Mouse (Mus musculus): ENCODE data around the gene Lrrc52. TPM values are rescaled to one million over a fixed set of nuclear protein-coding genes. Genes with fewer than 3 reads are reported as not detected.
A peak's percentile ranks its signal among the peaks of the same experiment; 100 is the strongest.

Lrrc52 gene
- total and polyA plus RNA-seq, 2 experiments = not detected

- TF ChIP-seq CTCF (IDR thresholded peaks at IDR 0.05; ENCODE audit: low read depth, low read length) (no peak), POLR2A (IDR thresholded peaks at IDR 0.05; ENCODE audit: extremely low read depth, insufficient read depth, low read length) (no peak)
- Histone ChIP-seq H3K4me3 (ENCODE audit: insufficient read depth, low read depth, low read length) (no peak overlapping the region), H3K79me2 (ENCODE audit: control insufficient read depth, insufficient read depth, low read length) (no peaks in the 10 kb centered on the region), H3K9ac (ENCODE audit: low read depth, low read length) (no peak overlapping the region), H3K36me3 (ENCODE audit: control insufficient read depth, insufficient read depth, low read length) (no peaks in the 10 kb centered on the region), H3K27ac (replicated peaks; ENCODE audit: insufficient read depth, low read depth, low read length) (no peak overlapping the region), H3K4me1 (ENCODE audit: control insufficient read depth, insufficient read depth, low read length) (no peaks in the 10 kb centered on the region), H3K27me3 (ENCODE audit: control insufficient read depth, insufficient read depth, low read length) (no peaks in the 10 kb centered on the region)
- DNase-seq (ENCODE audit: extremely low read depth, low read depth, low spot score) = no peak
- WGBS = 51% methylated on average over 9 of the region's 9 CpGs
Observed at GRCm38 (mm10) chr1:167430976-167431676, 35.5 kb downstream of the Lrrc52 start.

GRCm38 (mm10) chr1:167426681-167427080, 39.9 kb downstream of the Lrrc52 start:
- no peaks in the 10 kb centered on the region for H3K79me2 ChIP-seq (ENCODE audit: control insufficient read depth, insufficient read depth, low read length)
- no peak overlapping the region for H3K27ac ChIP-seq (replicated peaks; ENCODE audit: insufficient read depth, low read depth, low read length)
- no peak overlapping the region for H3K4me3 ChIP-seq (ENCODE audit: insufficient read depth, low read depth, low read length)
- no peaks in the 10 kb centered on the region for H3K4me1 ChIP-seq (ENCODE audit: control insufficient read depth, insufficient read depth, low read length)
- no peak for DNase-seq (ENCODE audit: extremely low read depth, low read depth, low spot score)
- TF ChIP-seq CTCF (IDR thresholded peaks at IDR 0.05; ENCODE audit: low read depth, low read length) (no peak), POLR2A (IDR thresholded peaks at IDR 0.05; ENCODE audit: extremely low read depth, insufficient read depth, low read length) (no peak)
- no peaks in the 10 kb centered on the region for H3K27me3 ChIP-seq (ENCODE audit: control insufficient read depth, insufficient read depth, low read length)
- no peaks in the 10 kb centered on the region for H3K36me3 ChIP-seq (ENCODE audit: control insufficient read depth, insufficient read depth, low read length)
- no peak overlapping the region for H3K9ac ChIP-seq (ENCODE audit: low read depth, low read length)
- 81% methylated on average over 7 of the region's 7 CpGs for WGBS

GRCm38 (mm10) chr1:167425572-167425971, 41.0 kb downstream of the Lrrc52 start:
- WGBS = 82% methylated on average over 5 of the region's 5 CpGs
- Histone ChIP-seq H3K27ac (replicated peaks; ENCODE audit: insufficient read depth, low read depth, low read length) (no peak overlapping the region), H3K4me3 (ENCODE audit: insufficient read depth, low read depth, low read length) (no peak overlapping the region), H3K4me1 (ENCODE audit: control insufficient read depth, insufficient read depth, low read length) (no peaks in the 10 kb centered on the region), H3K36me3 (ENCODE audit: control insufficient read depth, insufficient read depth, low read length) (no peaks in the 10 kb centered on the region), H3K9ac (ENCODE audit: low read depth, low read length) (no peak overlapping the region), H3K79me2 (ENCODE audit: control insufficient read depth, insufficient read depth, low read length) (no peaks in the 10 kb centered on the region), H3K27me3 (ENCODE audit: control insufficient read depth, insufficient read depth, low read length) (no peaks in the 10 kb centered on the region)
- DNase-seq (ENCODE audit: extremely low read depth, low read depth, low spot score) = no peak
- no peak for TF ChIP-seq POLR2A (IDR thresholded peaks at IDR 0.05; ENCODE audit: extremely low read depth, insufficient read depth, low read length)
- TF ChIP-seq CTCF (IDR thresholded peaks at IDR 0.05; ENCODE audit: low read depth, low read length) = no peak

GRCm38 (mm10) chr1:167422501-167423240, 43.9 kb downstream of the Lrrc52 start:
- no peaks in the 10 kb centered on the region for H3K27me3 ChIP-seq (ENCODE audit: control insufficient read depth, insufficient read depth, low read length)
- no peaks in the 10 kb centered on the region for H3K36me3 ChIP-seq (ENCODE audit: control insufficient read depth, insufficient read depth, low read length)
- no peaks in the 10 kb centered on the region for H3K4me1 ChIP-seq (ENCODE audit: control insufficient read depth, insufficient read depth, low read length)
- no peak for TF ChIP-seq CTCF (IDR thresholded peaks at IDR 0.05; ENCODE audit: low read depth, low read length)
- H3K27ac ChIP-seq (replicated peaks; ENCODE audit: insufficient read depth, low read depth, low read length) = no peak overlapping the region
- H3K79me2 ChIP-seq (ENCODE audit: control insufficient read depth, insufficient read depth, low read length) = no peaks in the 10 kb centered on the region
- no peak overlapping the region for H3K4me3 ChIP-seq (ENCODE audit: insufficient read depth, low read depth, low read length)
- DNase-seq (ENCODE audit: extremely low read depth, low read depth, low spot score) = no peak
- H3K9ac ChIP-seq (ENCODE audit: low read depth, low read length) = no peak overlapping the region
- WGBS = 81% methylated on average over 11 of the region's 11 CpGs

GRCm38 (mm10) chr1:167414846-167415245, 51.7 kb downstream of the Lrrc52 start:
- TF ChIP-seq POLR2A (IDR thresholded peaks at IDR 0.05; ENCODE audit: extremely low read depth, insufficient read depth, low read length) (no peak), CTCF (IDR thresholded peaks at IDR 0.05; ENCODE audit: low read depth, low read length) (peak; percentile 76)
- Histone ChIP-seq H3K79me2 (ENCODE audit: control insufficient read depth, insufficient read depth, low read length) (no peaks in the 10 kb centered on the region), H3K4me1 (ENCODE audit: control insufficient read depth, insufficient read depth, low read length) (no peaks in the 10 kb centered on the region), H3K4me3 (ENCODE audit: insufficient read depth, low read depth, low read length) (no peak overlapping the region), H3K36me3 (ENCODE audit: control insufficient read depth, insufficient read depth, low read length) (no peaks in the 10 kb centered on the region), H3K27me3 (ENCODE audit: control insufficient read depth, insufficient read depth, low read length) (no peaks in the 10 kb centered on the region), H3K9ac (ENCODE audit: low read depth, low read length) (no peak overlapping the region), H3K27ac (replicated peaks; ENCODE audit: insufficient read depth, low read depth, low read length) (no peak overlapping the region)
- WGBS = 2% methylated on average over 7 of the region's 7 CpGs
- peak; percentile 59 for DNase-seq (ENCODE audit: extremely low read depth, low read depth, low spot score)
